In the genomic region with DNA sequence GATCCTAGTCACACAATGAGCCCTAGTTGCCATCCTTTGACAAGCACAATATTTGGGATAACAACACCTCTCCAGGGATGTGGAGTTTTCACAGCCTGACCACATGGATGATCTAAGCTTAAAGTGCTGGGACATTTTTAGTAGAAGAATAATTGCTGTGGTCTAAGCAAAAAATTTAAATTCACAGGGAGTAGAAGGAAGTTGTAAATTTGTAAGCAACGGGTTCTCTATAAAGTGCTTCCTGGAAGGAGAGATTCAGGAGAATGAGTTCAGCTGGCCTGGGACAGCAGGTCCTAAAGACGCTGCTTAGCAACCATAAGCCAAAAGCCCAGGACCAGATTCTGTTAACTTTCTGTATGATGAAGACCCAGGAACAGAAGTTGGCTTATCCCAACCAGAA, we compare ENCODE assay signal across 19 mouse cellular contexts. TPM values are rescaled to one million over a fixed set of nuclear protein-coding genes. Genes with fewer than 3 reads are reported as not detected.
"Had no signal": no experiment of that assay in that cellular context is flagged by ENCODE, and none has a peak within 500 bp of the region (broad histone marks: within the 10 kb centered on the region; RNA-seq: fewer than 3 reads in every experiment).

No protein-coding gene starts in this region.

- H3K4me3 ChIP-seq: midbrain, embryonic 10.5 days; midbrain, embryonic 12.5 days; myocyte; neural tube, embryonic 13.5 days; neural tube, embryonic 15.5 days had no signal

- H3K4me1 ChIP-seq: midbrain, embryonic 12.5 days; neural tube, embryonic 13.5 days; neural tube, embryonic 15.5 days had no signal

- H3K27ac ChIP-seq: midbrain, embryonic 10.5 days; midbrain, embryonic 12.5 days; neural tube, embryonic 13.5 days; neural tube, embryonic 15.5 days had no signal

- H3K9ac ChIP-seq: lung, embryonic 14.5 days; midbrain, embryonic 12.5 days; neural tube, embryonic 13.5 days; neural tube, embryonic 15.5 days had no signal

- H3K9me3 ChIP-seq: midbrain, embryonic 10.5 days; midbrain, embryonic 12.5 days; neural tube, embryonic 13.5 days; neural tube, embryonic 15.5 days had no signal

- ATAC-seq: midbrain, embryonic 16.5 days had no signal

- H3K36me3 ChIP-seq: midbrain, embryonic 10.5 days; midbrain, embryonic 12.5 days; neural tube, embryonic 13.5 days; neural tube, embryonic 15.5 days had no signal

- H3K4me2 ChIP-seq: lung, embryonic 14.5 days; midbrain, embryonic 12.5 days; neural tube, embryonic 13.5 days; neural tube, embryonic 15.5 days had no signal

- DNase-seq: lung, embryonic 14.5 days; lung, postnatal 10 days; lung, postnatal 4 days; midbrain, embryonic 14.5 days; retina, postnatal 1 day; right cerebral cortex, adult 18-20 months; right cerebral cortex, postnatal 25 days; right cerebral cortex, postnatal 4 days; spleen, adult 18-20 months; thymus, adult 18-20 months; thymus, postnatal 14 days; thymus, postnatal 36 days had no signal

- H3K27me3 ChIP-seq: midbrain, embryonic 12.5 days; neural tube, embryonic 13.5 days; neural tube, embryonic 15.5 days had no signal

RNA-seq across cellular contexts. Expression of gene Loxl1, which starts 23.1 kb away (rescaled TPM):
- total RNA-seq: megakaryocyte-erythroid progenitor cell, adult 5-6 weeks had no signal
